Mouse (Mus musculus) stomach, embryonic 14.5 days (tissue): ENCODE data around the gene Tmem63a. TPM values are rescaled to one million over a fixed set of nuclear protein-coding genes. Genes with fewer than 3 reads are reported as not detected.
A peak's percentile ranks its signal among the peaks of the same experiment; 100 is the strongest.

ENCODE experiments used
- ATAC-seq: fragments of 200-750 bp; cut with Nextera tagmentation; 2 replicates; pipeline ENCODE4 v1.8.0; 2017; ENCODE audit warnings: low read depth, moderate TSS enrichment; ENCODE audit not compliant: insufficient number of reproducible peaks, insufficient read depth, low FRiP score
- H3K27ac ChIP-seq: fragments of 300-500 bp; sonication (generic); 2 replicates; pipeline ENCODE4 v1.5.1; 2014; ENCODE audit warnings: mild to moderate bottlenecking, low read length, moderate library complexity, mixed read lengths
- H3K27me3 ChIP-seq: fragments of 300-500 bp; sonication (generic); 2 replicates; pipeline ENCODE4 v1.6.1; 2014; ENCODE audit warnings: low read length, control low read depth, mixed read lengths; ENCODE audit not compliant: control insufficient read depth, insufficient read depth
- H3K36me3 ChIP-seq: fragments of 300-500 bp; sonication (generic); 2 replicates; pipeline ENCODE4 v1.6.1; 2014; ENCODE audit warnings: mild to moderate bottlenecking, control low read depth, low read length, moderate library complexity, mixed read lengths; ENCODE audit not compliant: control insufficient read depth, insufficient read depth
- H3K4me1 ChIP-seq: fragments of 300-500 bp; sonication (generic); 2 replicates; pipeline ENCODE4 v1.6.1; 2014; ENCODE audit warnings: low read length, control low read depth, mixed read lengths; ENCODE audit not compliant: control insufficient read depth, insufficient read depth
- H3K4me2 ChIP-seq: fragments of 300-500 bp; sonication (generic); replicated peaks from 2 replicates; pipeline ENCODE4 v1.6.1; 2014; ENCODE audit warnings: low read depth, low read length, control low read depth
- H3K4me3 ChIP-seq: fragments of 300-500 bp; sonication (generic); 2 replicates; pipeline ENCODE4 v1.5.1; 2014; ENCODE audit warnings: low read depth, low read length, control low read depth
- H3K9ac ChIP-seq: fragments of 300-500 bp; sonication (generic); replicated peaks from 2 replicates; pipeline ENCODE4 v1.6.1; 2014; ENCODE audit warnings: low read depth, mild to moderate bottlenecking, control low read depth, low read length, moderate library complexity, mixed read lengths
- H3K9me3 ChIP-seq: fragments of 300-500 bp; sonication (generic); 2 replicates; pipeline ENCODE4 v1.6.1; 2016; ENCODE audit warnings: low read depth, low read length, control low read depth; ENCODE audit not compliant: control insufficient read depth
- WGBS: fragments of 180-500 bp; shearing (Covaris S2); extraction: QIAGEN DNeasy Blood & Tissue Kit; methylation state at CpG from one replicate; pipeline ENCODE4 v1.1.7; 2014; 5-methylcytosine and 5-hydroxymethylcytosine counted together
- polyA plus RNA-seq: library from polyadenylated mRNA; unstranded; fragments of >200 nt; fragmentation: Nextera tagmentation; extraction: Ambion mirVana; gene quantifications from 2 replicates; pipeline ENCODE4 v1.2.1, GENCODE M21; 2014

The Tmem63a gene
- polyA plus RNA-seq, 1 experiment from 2014 or later = 14.8 TPM

- Histone ChIP-seq H3K4me2 (no peak overlapping the region), H3K4me3 (no peak overlapping the region), H3K36me3 (peaks cover 7% of the 10 kb centered on the region; the same call in 1 of the 2 replicates), H3K27me3 (no peaks in the 10 kb centered on the region), H3K9me3 (no peaks in the 10 kb centered on the region), H3K27ac (no peak overlapping the region), H3K4me1 (peaks cover 27% of the 10 kb centered on the region), H3K9ac (no peak overlapping the region)
- no peak for ATAC-seq
- WGBS = 50% methylated on average over 1 of the region's 1 CpGs
Measured at GRCm38 (mm10) chr1:180943896-180944295, 1.8 kb downstream of the Tmem63a start.

GRCm38 (mm10) chr1:180944553-180944952 is 2.4 kb downstream of the Tmem63a start:
- 80% methylated on average over 4 of the region's 4 CpGs for WGBS
- Histone ChIP-seq H3K9ac (no peak overlapping the region), H3K36me3 (peaks cover 7% of the 10 kb centered on the region; the same call in 1 of the 2 replicates), H3K9me3 (no peaks in the 10 kb centered on the region), H3K4me1 (peaks cover 27% of the 10 kb centered on the region), H3K4me2 (peak overlapping the region; percentile 34; the same call in 1 of the 2 replicates), H3K27ac (peak overlapping the region; percentile 70; the same call in 1 of the 2 replicates), H3K27me3 (no peaks in the 10 kb centered on the region), H3K4me3 (no peak overlapping the region)
- no peak for ATAC-seq

GRCm38 (mm10) chr1:180945001-180945980 is 3.1 kb downstream of the Tmem63a start:
- WGBS = 22% methylated on average over 20 of the region's 20 CpGs
- ATAC-seq = peak; percentile 84
- peak overlapping the region; percentile 3; the same call in 1 of the 2 replicates for H3K4me3 ChIP-seq
- peaks cover 27% of the 10 kb centered on the region for H3K4me1 ChIP-seq
- H3K9me3 ChIP-seq = no peaks in the 10 kb centered on the region
- H3K4me2 ChIP-seq = peak overlapping the region; percentile 34
- H3K27ac ChIP-seq = peak overlapping the region; percentile 70
- no peaks in the 10 kb centered on the region for H3K27me3 ChIP-seq
- H3K36me3 ChIP-seq = peaks cover 11% of the 10 kb centered on the region; the same call in 1 of the 2 replicates
- H3K9ac ChIP-seq = no peak overlapping the region

GRCm38 (mm10) chr1:180946448-180946847 is 4.3 kb downstream of the Tmem63a start:
- H3K4me1 ChIP-seq = peaks cover 20% of the 10 kb centered on the region
- no peak overlapping the region for H3K4me2 ChIP-seq
- H3K27ac ChIP-seq = no peak overlapping the region
- no peak overlapping the region for H3K9ac ChIP-seq
- H3K27me3 ChIP-seq = no peaks in the 10 kb centered on the region
- WGBS = 88% methylated on average over 6 of the region's 6 CpGs
- H3K4me3 ChIP-seq = no peak overlapping the region
- peaks cover 11% of the 10 kb centered on the region; the same call in 1 of the 2 replicates for H3K36me3 ChIP-seq
- no peaks in the 10 kb centered on the region for H3K9me3 ChIP-seq
- ATAC-seq = no peak

- ATAC-seq = peak; percentile 91
- no peak overlapping the region for H3K4me2 ChIP-seq
- peak overlapping the region; percentile 71 for H3K27ac ChIP-seq
- no peak overlapping the region for H3K9ac ChIP-seq
- no peak overlapping the region for H3K4me3 ChIP-seq
- no peaks in the 10 kb centered on the region for H3K4me1 ChIP-seq
- H3K9me3 ChIP-seq = no peaks in the 10 kb centered on the region
- WGBS = 41% methylated on average over 6 of the region's 6 CpGs
- H3K27me3 ChIP-seq = no peaks in the 10 kb centered on the region
- peaks cover 22% of the 10 kb centered on the region; the same call in 1 of the 2 replicates for H3K36me3 ChIP-seq
Measured at GRCm38 (mm10) chr1:180952085-180952746, 10.1 kb downstream of the Tmem63a start.

GRCm38 (mm10) chr1:180952808-180953207 is 10.7 kb downstream of the Tmem63a start:
- Histone ChIP-seq H3K4me2 (no peak overlapping the region), H3K36me3 (peaks cover 21% of the 10 kb centered on the region; the same call in 1 of the 2 replicates), H3K27me3 (no peaks in the 10 kb centered on the region), H3K4me3 (no peak overlapping the region), H3K27ac (peak overlapping the region; percentile 71), H3K9ac (no peak overlapping the region), H3K4me1 (no peaks in the 10 kb centered on the region), H3K9me3 (no peaks in the 10 kb centered on the region)
- ATAC-seq = no peak
- 80% methylated on average over 5 of the region's 5 CpGs for WGBS

GRCm38 (mm10) chr1:180956401-180956800 is 14.3 kb downstream of the Tmem63a start:
- 92% methylated on average over 8 of the region's 8 CpGs for WGBS
- Histone ChIP-seq H3K27me3 (no peaks in the 10 kb centered on the region), H3K27ac (no peak overlapping the region), H3K9ac (no peak overlapping the region), H3K4me2 (no peak overlapping the region), H3K4me1 (no peaks in the 10 kb centered on the region), H3K4me3 (no peak overlapping the region), H3K9me3 (no peaks in the 10 kb centered on the region), H3K36me3 (peaks cover 29% of the 10 kb centered on the region)
- no peak for ATAC-seq

GRCm38 (mm10) chr1:180956973-180957381 is 14.8 kb downstream of the Tmem63a start:
- no peak for ATAC-seq
- no peak overlapping the region for H3K4me2 ChIP-seq
- no peak overlapping the region for H3K27ac ChIP-seq
- H3K27me3 ChIP-seq = no peaks in the 10 kb centered on the region
- no peaks in the 10 kb centered on the region for H3K4me1 ChIP-seq
- 76% methylated on average over 8 of the region's 8 CpGs for WGBS
- no peaks in the 10 kb centered on the region for H3K9me3 ChIP-seq
- no peak overlapping the region for H3K4me3 ChIP-seq
- H3K9ac ChIP-seq = no peak overlapping the region
- peaks cover 33% of the 10 kb centered on the region for H3K36me3 ChIP-seq
